Mouse (Mus musculus): Measurements from ENCODE around the gene Dock1.

DNA sequence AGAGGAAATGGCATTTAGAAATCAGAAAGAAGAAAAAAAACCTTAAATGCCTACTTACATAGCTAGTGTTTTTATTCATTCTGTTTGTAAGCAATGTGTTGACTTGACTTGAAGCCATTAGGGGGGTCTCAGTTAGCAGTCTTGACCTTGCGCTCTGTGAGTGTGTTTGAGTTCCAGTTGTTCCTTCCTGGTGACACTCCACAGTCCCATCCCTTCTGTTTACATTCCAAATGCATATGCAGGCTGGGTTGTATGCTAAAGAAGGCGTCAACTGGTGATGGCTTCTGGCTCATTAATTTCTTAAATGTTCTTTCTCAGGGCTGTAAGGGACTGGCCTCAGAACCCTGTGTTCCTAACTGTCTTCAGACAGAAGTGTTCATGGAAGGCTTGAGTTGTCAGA, 291.2 kb downstream of the Dock1 start:
- TF ChIP-seq POLR2A (IDR thresholded peaks at IDR 0.05; ENCODE audit: extremely low read depth, insufficient read depth, low read length), result no peak
- no peak for TF ChIP-seq CTCF (IDR thresholded peaks at IDR 0.05; ENCODE audit: extremely low read depth, insufficient read depth, low read length)
